Mouse (Mus musculus) embryo, embryonic 11 days (tissue): Measurements from ENCODE around the gene Aaas.

Experiments used
- DNase-seq: peaks from one replicate; pipeline ENCODE4 v3.0.0-alpha.2; 2015

Gene Aaas

DNA sequence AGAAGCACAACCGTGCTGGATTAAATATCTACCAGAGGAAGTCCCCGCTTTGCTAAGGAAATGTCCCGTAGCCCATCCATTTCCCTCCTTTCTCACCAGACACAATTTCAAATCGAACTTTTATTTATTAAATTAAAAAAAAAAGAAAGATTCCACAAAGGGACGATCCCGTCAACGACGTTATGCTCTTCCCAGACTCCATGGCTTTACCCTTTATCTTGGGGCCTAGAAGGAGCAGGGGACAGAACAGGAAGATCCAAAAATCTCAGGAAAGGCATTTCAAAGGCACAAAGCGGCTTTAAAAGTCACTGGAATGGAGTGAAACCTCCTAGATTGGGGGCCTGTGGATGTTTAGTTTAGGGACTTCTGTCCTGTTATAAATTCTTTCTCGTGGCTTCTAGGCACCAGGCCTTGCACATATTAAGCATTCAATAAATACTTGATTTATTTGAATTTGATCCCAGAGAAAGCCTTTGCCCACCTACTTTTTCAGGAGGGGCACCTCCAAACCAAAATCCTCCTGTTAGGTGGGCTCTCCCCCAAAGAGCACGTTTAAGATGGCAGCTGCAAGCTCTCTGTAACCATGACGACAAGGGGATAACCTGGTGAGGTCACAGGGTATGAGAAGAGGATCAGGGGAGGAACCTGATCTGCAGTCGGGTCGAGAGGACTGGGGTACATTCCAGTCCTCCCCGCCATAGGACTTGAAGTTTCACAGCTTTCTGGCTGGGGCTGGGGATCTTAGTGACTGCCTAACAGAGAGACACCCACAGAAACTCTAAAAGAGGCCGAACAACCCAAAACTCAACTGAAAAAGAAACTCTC lies 6.1 kb upstream of the Aaas start:
- peak; percentile 64 for DNase-seq

DNA sequence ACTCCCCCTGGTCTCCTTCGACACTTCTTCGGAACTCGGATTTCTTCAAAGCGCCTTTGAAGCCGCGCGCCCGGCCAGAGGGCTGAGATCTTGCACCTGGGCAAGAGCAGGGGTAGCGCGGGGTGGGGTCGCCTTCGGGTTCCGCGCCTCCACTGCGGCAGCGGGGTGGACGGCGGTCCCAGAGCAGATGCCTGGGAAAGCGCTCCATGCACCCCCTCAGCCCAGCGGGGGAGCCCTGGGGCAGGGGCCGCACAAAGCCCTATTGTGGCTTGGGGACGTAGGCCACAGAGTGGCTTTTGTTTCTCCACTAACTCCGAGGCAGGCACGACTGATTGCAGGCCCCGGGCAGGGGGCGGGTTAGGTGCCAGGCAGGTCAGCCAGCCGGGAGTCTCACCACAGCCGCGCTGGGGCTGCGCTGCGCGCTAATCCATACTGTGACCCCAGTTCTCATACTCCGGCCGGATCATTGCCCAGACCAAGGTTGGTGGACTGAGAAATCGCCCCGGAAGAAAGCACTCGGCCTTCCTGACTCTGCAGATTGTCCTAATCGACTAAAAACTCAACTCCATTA lies 5.4 kb upstream of the Aaas start:
- peak; percentile 86 for DNase-seq

DNA sequence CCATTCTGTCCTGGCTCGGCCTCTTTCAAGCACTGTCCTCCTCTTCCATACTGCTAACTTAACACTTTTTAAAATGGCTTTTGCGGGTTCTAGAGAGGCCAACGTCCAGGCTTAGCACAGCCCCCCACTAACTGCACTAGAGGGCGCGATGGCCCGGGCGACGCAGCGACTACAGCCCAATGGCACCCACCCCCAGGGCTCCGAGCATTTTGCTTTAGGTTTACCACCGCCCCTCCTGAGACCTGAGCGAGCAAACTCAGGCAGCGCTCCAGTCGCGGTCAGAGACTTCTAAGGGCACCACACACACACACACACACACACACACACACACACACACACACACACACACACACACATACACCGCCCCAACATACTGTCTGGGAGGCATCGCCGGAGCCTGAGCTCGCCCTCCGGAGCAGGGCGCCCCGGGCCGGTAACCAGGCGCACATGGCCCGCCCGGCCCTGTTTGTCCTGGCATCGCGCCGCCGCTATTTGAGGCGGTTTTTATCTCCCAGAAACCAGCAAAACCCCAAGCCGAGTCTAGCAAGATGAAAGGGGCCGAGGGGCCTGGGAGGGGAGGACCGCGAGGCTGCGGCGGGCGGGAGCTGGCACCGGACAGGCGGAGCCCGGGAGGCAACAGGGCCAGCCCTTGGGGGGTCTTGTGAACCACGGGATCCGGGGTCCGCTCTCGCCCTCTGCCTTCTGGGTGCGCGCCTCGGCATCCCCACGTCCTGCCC lies 4.7 kb upstream of the Aaas start:
- peak; percentile 84 for DNase-seq

DNA sequence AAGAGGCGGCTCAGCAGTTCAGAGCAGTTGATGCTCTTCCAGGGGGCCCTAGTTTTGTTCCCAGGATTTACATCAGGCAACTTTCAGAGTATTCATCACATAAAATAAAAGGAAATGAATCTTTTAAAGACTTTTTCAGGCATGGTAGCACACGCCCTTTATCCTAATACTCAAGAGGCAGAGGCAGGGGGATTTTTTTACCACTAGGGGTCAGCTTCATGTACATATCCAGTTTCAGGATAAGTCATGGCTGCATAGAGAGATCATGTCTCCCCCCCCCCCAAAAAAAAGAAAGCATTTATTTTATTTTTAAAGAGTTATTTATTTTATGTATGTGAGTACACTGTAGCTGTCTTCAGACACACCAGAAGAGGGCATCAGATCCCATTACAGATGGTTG lies 3.4 kb upstream of the Aaas start:
- peak; percentile 39 for DNase-seq

DNA sequence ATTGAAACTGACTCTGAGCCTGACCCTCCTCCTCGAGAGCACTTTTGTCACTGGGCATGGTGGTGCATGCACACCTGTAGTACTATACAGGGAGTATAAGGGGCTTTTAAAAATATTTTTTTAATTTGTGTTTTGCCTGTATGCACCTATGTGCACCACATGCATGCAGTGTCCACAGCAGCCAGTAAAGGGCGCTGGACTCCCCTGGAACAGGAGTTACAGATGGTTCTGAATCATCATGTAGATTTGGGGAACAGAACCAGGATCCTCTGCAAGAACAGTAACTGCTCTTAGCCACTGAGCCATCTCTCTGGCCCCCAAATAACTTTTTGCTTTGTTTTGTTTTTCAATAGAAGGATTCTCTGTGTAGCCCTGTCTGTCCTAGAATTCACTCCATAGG lies 1.6 kb upstream of the Aaas start:
- no peak for DNase-seq

DNA sequence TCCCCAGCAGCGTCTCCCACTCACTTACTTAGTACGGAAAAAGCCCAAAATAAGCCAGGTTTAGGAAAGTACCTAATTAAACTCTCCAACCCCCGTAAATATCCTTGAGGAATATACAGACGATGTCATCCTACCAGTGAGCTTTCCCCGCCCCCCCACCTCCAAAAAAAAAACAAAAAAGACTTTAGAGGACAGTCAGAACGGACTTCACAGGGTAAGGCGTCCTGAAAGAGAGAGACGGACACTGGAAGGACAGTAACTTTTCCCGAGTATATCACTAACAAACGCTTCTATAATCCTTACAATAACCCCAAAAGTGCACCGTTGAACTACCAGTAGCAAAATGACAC lies 346 bp upstream of the Aaas start:
- DNase-seq, result no peak

DNA sequence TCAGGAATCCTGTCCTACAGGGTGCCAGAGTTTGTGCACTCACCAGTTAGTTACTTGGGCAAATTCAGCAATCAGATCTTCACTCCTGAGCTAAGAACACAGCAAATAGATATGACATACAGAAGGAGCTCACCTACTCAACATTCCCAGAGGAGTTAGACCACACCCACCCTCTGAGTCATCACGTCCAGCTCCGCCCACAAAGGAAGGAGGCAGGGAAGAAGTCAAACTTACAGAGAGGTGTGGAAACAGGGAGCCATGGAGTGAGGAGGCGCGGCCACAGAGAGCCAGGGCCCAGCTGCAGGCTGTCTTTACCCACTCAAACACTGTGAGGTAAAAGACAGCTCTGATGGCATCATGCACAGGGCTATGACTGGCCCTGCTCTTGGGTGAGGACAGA lies 4.1 kb downstream of the Aaas start:
- no peak for DNase-seq

DNA sequence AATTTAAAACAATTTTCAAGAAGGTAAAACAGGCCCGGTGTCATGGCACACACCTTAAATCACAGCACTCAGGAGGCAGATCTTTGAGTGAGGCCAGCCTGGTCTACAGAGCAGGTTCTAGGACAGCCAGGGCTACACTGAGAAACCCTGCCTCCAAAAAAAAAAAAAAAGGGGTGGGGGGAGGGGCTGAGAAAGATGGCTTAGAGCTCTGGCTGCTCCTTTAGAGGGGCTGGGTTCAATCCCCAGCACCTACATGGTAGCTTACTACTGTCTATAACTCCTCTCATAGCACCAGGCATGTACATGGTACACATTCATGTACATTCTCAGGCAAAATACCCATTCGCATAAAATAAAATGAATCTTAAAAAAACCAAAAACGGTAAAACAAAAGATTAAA lies 6.1 kb downstream of the Aaas start:
- no peak for DNase-seq

DNA sequence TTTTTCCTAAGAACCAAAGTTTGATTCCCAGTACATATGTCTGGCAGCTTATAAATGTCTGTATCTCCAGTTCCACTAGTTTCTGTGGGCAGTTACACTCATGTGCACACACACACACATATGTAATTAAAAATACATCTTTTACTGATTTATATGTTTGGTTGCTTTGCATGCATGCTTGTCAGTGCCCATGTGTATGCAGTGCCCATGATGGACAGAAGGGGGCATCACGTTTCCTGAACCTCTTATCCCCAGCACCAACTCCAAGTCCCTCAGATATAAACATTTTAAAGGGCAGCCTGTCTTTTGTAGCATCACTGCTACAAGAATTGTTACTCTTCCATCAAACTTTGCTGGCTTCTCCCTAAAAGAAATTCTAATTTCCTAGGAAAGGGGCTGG lies 9.0 kb downstream of the Aaas start:
- peak; percentile 41 for DNase-seq

DNA sequence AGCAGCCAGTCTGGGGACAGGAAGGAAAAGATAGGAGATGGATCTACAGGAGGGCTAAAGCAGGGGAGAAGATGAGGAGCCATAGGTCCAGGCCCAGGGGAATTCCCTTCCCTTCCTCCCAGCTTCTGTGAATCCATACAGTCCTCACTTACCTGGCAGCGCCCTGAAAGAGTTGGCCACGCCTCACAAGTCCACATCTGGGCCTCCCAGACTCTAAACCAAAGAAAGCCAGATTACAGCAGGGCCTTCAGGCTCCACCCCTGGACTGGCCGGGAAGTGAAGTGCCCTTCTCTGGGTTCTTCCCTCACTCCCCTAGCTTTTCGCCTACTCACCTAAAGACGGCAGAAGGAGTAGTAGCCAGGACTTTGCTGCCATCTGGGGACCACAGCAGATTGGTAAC lies 11.0 kb downstream of the Aaas start:
- no peak for DNase-seq

DNA sequence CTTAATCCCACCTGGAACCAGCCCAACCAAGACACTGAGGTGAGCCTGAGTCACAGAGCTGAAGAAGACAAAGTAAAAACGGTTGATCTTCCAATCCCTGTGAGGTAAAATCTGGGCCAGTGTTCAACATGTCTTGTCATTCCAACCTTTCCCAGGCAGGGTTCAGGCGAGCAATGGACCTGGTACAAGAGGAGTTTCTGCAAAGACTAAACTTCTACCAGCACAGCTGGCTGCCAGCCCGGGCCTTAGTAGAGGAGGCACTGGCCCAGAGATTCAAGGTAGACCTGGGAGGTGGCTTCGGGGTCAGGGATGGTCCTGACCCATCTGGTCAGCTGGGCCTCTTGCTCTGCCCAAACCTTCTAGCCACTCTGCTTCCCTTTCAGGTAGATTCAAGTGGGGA lies 13.6 kb downstream of the Aaas start:
- no peak for DNase-seq

DNA sequence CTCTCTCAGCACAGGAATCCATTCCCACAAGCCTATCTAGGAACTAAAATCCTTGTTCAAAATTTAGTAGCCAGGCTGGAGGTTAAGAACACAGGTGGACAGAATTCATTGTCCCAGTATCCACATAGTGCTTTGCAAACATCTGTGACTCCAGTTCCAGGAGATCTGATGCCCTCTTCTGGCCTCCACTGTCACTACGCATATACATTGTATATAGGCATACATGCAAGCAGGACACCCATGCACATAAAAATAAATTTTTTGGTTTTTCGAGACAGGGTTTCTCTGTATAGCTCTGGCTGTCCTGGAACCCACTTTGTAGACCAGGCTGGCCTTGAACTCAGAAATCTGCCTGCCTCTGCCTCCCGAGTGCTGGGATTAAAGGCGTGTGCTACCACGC lies 14.6 kb downstream of the Aaas start:
- DNase-seq, result peak; percentile 43

DNA sequence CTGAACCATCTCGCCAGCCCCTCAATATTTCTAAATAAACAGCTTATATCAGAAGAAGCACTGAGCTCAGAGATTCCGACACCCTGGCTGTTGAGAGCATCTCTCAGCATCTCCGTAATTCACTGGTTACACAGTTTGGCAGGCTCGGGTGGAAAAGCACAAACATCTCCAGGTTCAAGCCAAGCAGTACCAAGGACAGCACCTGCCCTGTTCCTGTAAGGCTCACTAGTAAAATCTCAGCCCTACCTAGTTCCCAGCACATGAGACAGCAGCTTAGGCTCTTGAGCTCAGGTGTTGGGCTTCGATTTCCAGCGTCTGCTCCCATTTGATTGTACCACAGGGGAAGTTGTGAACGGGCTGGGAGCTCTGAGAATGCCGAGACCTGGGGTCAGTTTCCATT lies 15.3 kb downstream of the Aaas start:
- no peak for DNase-seq

DNA sequence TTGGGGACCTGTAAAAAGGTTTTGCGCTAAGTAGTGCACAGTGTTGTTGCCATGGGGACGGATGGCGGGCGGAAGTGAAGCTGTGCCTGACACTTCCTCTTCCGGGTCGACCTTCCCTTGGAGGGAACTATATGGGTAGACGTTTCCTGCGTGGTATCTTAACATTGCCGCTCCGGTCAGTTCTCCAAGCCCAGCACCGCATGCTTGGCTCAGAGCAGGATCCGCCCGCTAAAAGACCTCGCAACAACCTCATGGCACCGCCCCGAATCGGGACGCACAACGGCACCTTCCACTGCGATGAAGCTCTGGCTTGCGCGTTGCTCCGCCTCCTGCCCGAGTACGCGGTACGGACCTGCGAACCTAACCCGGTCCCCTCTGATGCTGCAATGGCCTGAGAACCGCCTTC lies 19.0 kb downstream of the Aaas start, which contains the start of gene Myg1:
TSS of gene Myg1 (plus strand) at position 100 of the 406 bp plus-strand sequence.
- peak; percentile 94 for DNase-seq

DNA sequence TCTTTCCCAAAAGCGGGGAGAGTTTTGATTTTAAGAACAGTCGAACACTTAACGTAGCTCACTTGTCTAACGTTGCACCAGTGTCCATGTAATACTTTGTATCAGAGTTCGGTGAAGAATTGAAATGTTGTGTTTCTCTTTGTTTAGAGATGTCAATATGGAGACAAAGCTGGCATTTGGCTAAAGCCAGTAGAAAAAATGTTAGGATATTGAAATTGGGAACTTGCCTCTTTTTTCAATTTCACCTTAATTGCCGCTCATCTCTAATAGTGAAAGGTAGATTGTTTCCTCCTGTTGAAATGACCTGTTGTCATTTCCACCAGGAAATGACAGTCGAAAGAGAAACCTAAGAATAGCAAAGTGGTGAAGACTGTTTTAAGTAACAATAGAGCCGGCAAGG lies 23.7 kb downstream of the Aaas start:
- no peak for DNase-seq

DNA sequence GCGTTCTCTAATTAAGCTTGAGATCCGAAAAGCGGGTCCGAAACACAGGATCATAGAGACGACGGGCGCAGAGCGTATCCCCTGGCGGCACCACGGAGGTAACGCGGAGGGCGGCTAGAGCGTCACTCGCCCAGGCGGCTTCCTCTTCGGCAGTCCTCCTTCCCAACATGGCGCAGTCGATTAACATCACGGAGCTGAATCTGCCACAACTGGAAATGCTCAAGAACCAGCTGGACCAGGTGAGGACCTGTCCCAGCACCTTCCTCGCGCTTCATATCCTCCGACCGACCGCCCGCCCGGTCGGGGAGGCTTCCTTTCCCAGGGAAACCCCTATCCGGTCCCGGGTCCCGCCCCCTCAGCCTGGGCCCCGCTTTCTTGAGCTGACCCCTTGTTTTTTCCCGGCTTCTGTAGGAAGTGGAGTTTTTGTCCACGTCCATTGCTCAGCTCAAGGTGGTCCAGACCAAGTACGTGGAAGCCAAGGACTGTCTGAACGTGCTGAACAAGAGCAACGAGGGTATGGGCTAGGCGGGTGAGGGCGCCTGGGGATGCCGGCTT lies 24.5 kb downstream of the Aaas start, which contains the start of gene Pfdn5:
TSS of gene Pfdn5 (plus strand) at position 95 of the 555 bp plus-strand sequence.
- peak; percentile 96 for DNase-seq

DNA sequence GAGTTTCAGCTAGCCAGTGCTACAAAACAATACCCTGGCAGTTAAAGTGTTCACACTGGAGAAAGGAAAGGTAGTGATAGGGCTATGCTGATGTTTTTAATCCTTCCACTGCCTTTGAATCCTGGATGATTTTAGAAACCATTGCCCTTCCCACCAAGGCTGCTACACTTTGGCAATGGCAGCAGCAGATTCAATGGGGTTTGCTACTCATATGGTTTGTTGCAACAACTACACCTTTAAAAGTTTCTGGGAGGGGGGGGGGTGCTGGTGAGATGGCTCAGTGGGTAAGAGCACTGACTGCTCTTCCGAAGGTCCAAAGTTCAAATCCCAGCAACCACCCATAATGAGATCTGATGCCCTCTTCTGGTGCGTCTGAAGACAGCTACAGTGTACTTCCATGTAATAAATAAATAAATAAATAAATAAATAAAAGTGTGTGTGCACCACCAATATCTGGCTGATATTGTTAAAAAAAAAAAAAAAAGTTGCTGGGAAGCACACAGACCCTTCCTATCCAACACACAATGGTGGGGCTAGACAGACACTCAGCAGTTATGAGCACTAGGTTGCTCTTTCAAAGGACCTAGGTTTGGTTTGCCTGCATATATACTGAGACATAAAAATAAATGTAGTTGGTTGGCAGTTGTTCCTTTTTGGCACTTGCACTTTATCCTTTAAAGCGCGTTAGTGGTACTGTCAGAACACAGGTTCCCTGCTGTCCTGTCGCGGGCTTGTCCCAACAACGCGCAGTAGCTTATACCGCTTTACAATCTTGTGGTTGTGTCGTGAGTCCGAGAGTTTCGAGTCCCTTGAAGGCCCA lies 25.7 kb downstream of the Aaas start:
- DNase-seq, result no peak

DNA sequence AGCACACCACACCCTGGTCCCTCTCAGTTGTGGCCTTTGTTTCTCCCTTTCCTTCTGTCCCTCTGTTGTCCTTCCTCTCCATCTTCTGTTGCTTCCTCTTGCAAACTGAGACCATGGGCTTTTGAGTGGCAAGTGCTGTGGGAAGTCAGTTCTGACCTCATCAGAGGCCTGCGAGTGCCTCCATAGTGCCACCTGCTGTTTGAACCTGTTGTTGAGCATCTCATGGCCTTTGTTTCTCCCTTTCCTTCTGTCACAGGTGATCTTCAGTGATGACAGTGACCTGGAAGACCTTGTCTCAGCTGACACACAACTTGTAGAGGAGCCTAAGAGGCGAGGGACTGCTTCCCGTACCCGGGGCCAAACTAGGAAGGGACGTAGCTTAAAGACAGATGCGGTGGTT lies 34.3 kb downstream of the Aaas start:
- peak; percentile 67 for DNase-seq

DNA sequence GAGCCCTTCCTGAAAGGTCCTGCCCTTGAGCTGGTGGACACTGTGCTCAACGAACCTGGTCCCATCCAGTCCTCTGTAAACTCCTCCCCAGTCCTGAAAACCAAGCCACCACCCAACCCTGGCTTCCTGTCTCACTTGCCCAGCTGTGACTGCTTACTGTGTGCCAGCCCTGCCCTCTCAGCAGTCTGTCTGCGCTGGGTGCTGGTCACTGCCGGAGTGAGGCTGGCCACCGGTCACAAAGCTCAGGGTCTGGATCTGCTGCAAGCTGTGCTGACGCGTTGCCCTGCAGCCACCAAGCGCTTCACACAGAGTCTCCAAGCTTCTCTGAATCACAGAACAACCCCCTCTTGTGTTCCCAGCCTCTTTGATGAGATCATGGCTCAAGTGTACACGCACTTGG lies 35.3 kb downstream of the Aaas start:
- no peak for DNase-seq

DNA sequence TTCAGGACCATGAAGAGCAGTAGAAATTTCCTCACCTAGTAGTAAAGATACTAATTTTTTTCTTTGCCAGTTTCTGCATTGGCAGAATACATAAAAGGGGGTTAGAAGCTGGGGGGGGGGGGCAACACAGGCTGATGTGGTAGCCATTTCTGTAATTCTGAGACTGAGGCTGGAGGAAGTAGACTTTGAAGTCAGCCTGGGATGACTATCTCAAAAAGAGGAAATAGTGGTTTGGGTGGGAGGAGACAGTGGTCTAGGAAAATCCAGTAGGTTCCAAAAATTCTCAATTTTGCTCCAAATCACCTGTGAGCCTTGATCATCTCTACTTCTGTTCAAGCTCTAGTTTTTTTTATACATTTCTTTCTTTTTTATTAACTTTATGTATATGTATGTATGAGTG lies 39.1 kb downstream of the Aaas start:
- DNase-seq, result no peak

DNA sequence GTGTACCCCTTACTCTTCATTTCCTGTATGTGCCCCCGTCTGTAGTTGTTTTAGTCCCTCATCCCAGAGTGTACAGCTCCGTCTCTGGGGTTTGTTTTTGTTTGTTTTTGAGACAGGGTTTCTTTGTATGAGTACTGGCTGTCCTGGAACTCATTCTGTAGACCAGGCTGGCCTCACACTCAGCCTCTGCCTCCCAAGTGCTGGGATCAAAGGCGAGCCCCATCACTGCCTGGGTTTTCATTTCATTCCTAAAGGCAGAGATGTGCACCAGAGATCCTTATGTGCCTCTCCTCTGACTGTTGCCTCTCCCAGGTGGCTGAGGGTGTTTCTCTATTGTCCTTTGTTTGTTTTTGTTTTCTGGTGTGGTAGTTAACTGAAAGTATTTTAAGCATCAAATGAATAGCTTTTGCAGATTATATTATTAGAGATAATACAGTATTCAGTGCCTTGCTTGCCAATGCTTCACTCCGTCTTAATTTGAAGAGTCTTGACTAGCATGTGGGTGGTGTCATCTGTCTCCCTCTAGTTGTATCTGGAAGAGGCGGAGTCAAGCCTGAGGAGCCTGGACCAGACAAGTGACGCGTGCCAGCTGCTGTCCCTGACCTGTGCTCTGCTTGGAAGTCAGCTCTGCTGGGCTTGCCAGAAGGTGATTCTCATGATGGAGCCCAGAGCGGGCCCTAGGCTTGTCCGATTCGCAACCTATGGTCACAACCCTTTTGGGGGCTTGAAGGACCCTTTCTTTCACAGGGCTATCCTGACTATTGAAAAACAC lies 40.3 kb downstream of the Aaas start:
- DNase-seq, result peak; percentile 7

DNA sequence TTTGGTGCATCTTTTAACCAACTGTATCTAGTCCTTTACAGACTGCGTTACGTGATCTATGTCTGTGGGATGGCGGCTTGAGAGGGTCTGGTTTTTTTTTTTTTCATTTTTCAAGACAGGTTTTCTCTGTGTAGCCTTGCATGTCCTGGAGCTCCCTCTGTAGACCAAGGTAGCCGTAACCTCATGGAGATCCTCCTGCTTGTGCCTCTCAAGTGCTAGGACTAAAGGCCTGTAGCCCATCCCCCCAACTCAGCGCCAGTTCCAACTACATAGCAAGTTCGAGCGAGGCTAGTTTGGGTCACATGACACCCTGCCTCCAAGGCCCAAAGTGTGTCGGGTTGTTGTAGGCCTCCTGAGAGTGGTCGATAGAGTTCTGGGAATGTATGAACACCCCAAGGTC lies 41.9 kb downstream of the Aaas start:
- no peak for DNase-seq
